Mouse (Mus musculus): ENCODE measurements at regions not wholly inside any gene's neighbourhood (a gene's known extent, or its start where the extent isn't known, plus 50 kb on each side); places are given as distances from the start of the nearest gene placed in this dataset.

GRCm38 (mm10) chr12:79959540-79960305, 153.1 kb downstream of the Zfp36l1 start:
- TF ChIP-seq CTCF (IDR thresholded peaks at IDR 0.05; ENCODE audit: extremely low read depth, insufficient read length, insufficient replicate concordance, low read depth, low read length): no peak
- TF ChIP-seq POLR2A (IDR thresholded peaks at IDR 0.05; ENCODE audit: low read depth, low read length): no peak

All from small intestine, adult 2 months (tissue).